Mouse (Mus musculus) kidney, adult 2 months (tissue): ENCODE measurements at regions not wholly inside any gene's neighbourhood (a gene's known extent, or its start where the extent isn't known, plus 50 kb on each side); places are given as distances from the start of the nearest gene placed in this dataset.

Source experiments
- CTCF ChIP-seq: fragments of 200-500 bp; conservative IDR thresholded peaks from 2 replicates; pipeline ENCODE4 v1.5.1; 2011; ENCODE audit warnings: low read depth, mild to moderate bottlenecking, control low read depth, low read length, moderate library complexity, mixed read lengths; ENCODE audit not compliant: insufficient read depth, insufficient read length
- POLR2A ChIP-seq: fragments of 200-500 bp; IDR thresholded peaks from one replicate; pipeline ENCODE4 v1.6.1; 2011; ENCODE audit warnings: low read depth, low read length, control low read depth

- TF ChIP-seq CTCF (no peak), POLR2A (no peak)
Measured at GRCm38 (mm10) chr13:107880551-107880950, 163.7 kb upstream of the Smim15 start.
